Mouse (Mus musculus) CH12.LX (cell line): ENCODE measurements at regions not wholly inside any gene's neighbourhood (a gene's known extent, or its start where the extent isn't known, plus 50 kb on each side); places are given as distances from the start of the nearest gene placed in this dataset.

Source experiments
- DNase-seq: peaks from one replicate; pipeline ENCODE4 v3.0.0-alpha.2; 2013; ENCODE audit errors: extremely low read depth
- H3K27ac ChIP-seq: 2 replicates; pipeline ENCODE4 v1.5.1; 2012; ENCODE audit warnings: low read depth, mild to moderate bottlenecking, control low read depth, moderate library complexity; ENCODE audit not compliant: insufficient read depth
- H3K27me3 ChIP-seq: replicated peaks from 2 replicates; pipeline ENCODE3; 2012; ENCODE audit warnings: inconsistent platforms
- H3K36me3 ChIP-seq, 2 experiments: replicated peaks in 1 of 2; 2 replicates each; pipeline versions ENCODE3 to v1.6.1; 2012; ENCODE audit warnings: inconsistent platforms in 1 of 2, low read length in 1 of 2, mild to moderate bottlenecking in 1 of 2, mixed read lengths in 1 of 2, moderate library complexity in 1 of 2; ENCODE audit not compliant: control insufficient read depth in 1 of 2, insufficient read depth in 1 of 2
- H3K4me1 ChIP-seq, 2 experiments: 2 replicates each; pipeline ENCODE4 v1.6.1; 2012; ENCODE audit warnings: inconsistent platforms in 1 of 2, moderate library complexity in 1 of 2; ENCODE audit not compliant: insufficient read depth in 2 of 2, control insufficient read depth in 1 of 2
- H3K4me2 ChIP-seq: 2 replicates; pipeline ENCODE4 v1.6.1; 2012; ENCODE audit warnings: low read depth, mild to moderate bottlenecking, control low read depth; ENCODE audit not compliant: poor library complexity, insufficient read depth, severe bottlenecking
- H3K4me3 ChIP-seq, 3 experiments: fragments of 150-350 bp in 1 of 3; sonication (generic) in 1 of 3; replicated peaks in 1 of 3; 2 replicates each; pipeline versions ENCODE3 to v1.5.1; 2011 to 2012; ENCODE audit warnings: low read depth in 2 of 3, low read length in 2 of 3, mild to moderate bottlenecking in 2 of 3, moderate library complexity in 2 of 3, control low read depth in 1 of 3, improper control_type of control experiment in 1 of 3, inconsistent platforms in 1 of 3, mixed read lengths in 1 of 3; ENCODE audit not compliant: poor library complexity in 1 of 3
- H3K79me2 ChIP-seq: replicated peaks from 2 replicates; pipeline ENCODE4 v1.6.1; 2012; ENCODE audit warnings: mild to moderate bottlenecking, moderate library complexity; ENCODE audit not compliant: control insufficient read depth, poor library complexity, insufficient read depth, severe bottlenecking; ENCODE audit errors: extremely low read depth
- H3K9ac ChIP-seq: 2 replicates; pipeline ENCODE4 v1.6.1; 2012; ENCODE audit warnings: low read depth, mild to moderate bottlenecking, control low read depth, moderate library complexity; ENCODE audit not compliant: insufficient read depth
- H3K9me3 ChIP-seq: replicated peaks from 2 replicates; pipeline ENCODE3; 2012; ENCODE audit warnings: low read length, inconsistent platforms, mixed read lengths
- BHLHE40 ChIP-seq: IDR thresholded peaks from 2 replicates; pipeline ENCODE4 v1.6.1; 2011; ENCODE audit warnings: mild to moderate bottlenecking, low read depth, low read length, improper control_type of control experiment
- CHD2 ChIP-seq: IDR thresholded peaks from 2 replicates; pipeline ENCODE4 v1.6.1; 2011; ENCODE audit warnings: low read length, improper control_type of control experiment
- ELF1 ChIP-seq: IDR thresholded peaks from 2 replicates; pipeline ENCODE4 v1.6.1; 2014; ENCODE audit warnings: low read depth, mild to moderate bottlenecking, inconsistent platforms, low read length, improper control_type of control experiment
- GABPA ChIP-seq: IDR thresholded peaks from 2 replicates; pipeline ENCODE4 v1.6.1; 2012; ENCODE audit warnings: low read depth, low read length, improper control_type of control experiment, inconsistent platforms; ENCODE audit not compliant: insufficient replicate concordance
- IRF4 ChIP-seq: IDR thresholded peaks from 2 replicates; pipeline ENCODE4 v1.6.1; 2014; ENCODE audit warnings: low read depth, mild to moderate bottlenecking, inconsistent platforms, low read length, improper control_type of control experiment
- JUN ChIP-seq: IDR thresholded peaks from 2 replicates; pipeline ENCODE4 v1.6.1; 2011; ENCODE audit warnings: low read depth, mild to moderate bottlenecking, low read length, improper control_type of control experiment, moderate library complexity; ENCODE audit not compliant: insufficient read depth
- MAFK ChIP-seq: IDR thresholded peaks from 2 replicates; pipeline ENCODE4 v1.6.1; 2011; ENCODE audit warnings: low read length, improper control_type of control experiment; ENCODE audit not compliant: insufficient replicate concordance
- MAX ChIP-seq: IDR thresholded peaks from 2 replicates; pipeline ENCODE4 v1.6.1; 2011; ENCODE audit warnings: low read length, improper control_type of control experiment
- MAZ ChIP-seq: IDR thresholded peaks from 2 replicates; pipeline ENCODE4 v1.6.1; 2012; ENCODE audit warnings: low read depth, mild to moderate bottlenecking, inconsistent platforms, low read length, improper control_type of control experiment, moderate library complexity
- MEF2A ChIP-seq: IDR thresholded peaks from 2 replicates; pipeline ENCODE4 v1.6.1; 2014; ENCODE audit warnings: low read depth, mild to moderate bottlenecking, inconsistent platforms, low read length, improper control_type of control experiment, borderline replicate concordance
- MXI1 ChIP-seq: IDR thresholded peaks from 2 replicates; pipeline ENCODE4 v1.6.1; 2011; ENCODE audit warnings: mild to moderate bottlenecking, low read depth, low read length, improper control_type of control experiment
- MYC ChIP-seq: IDR thresholded peaks from 2 replicates; pipeline ENCODE4 v1.6.1; 2011; ENCODE audit warnings: low read depth, mild to moderate bottlenecking, improper control_type of control experiment, low read length
- NELFE ChIP-seq: IDR thresholded peaks from 2 replicates; pipeline ENCODE4 v1.6.1; 2011; ENCODE audit warnings: low read depth, low read length, improper control_type of control experiment
- NRF1 ChIP-seq: IDR thresholded peaks from 2 replicates; pipeline ENCODE4 v1.6.1; 2014; ENCODE audit warnings: low read depth, mild to moderate bottlenecking, inconsistent platforms, low read length, improper control_type of control experiment, moderate library complexity
- PAX5 ChIP-seq: IDR thresholded peaks from 2 replicates; pipeline ENCODE4 v1.6.1; 2012; ENCODE audit warnings: low read length, inconsistent platforms, mixed read lengths
- RAD21 ChIP-seq: IDR thresholded peaks from 2 replicates; pipeline ENCODE4 v1.6.1; 2011; ENCODE audit warnings: low read depth, mild to moderate bottlenecking, low read length, improper control_type of control experiment, moderate library complexity
- SIN3A ChIP-seq: IDR thresholded peaks from 2 replicates; pipeline ENCODE4 v1.6.1; 2012; ENCODE audit warnings: low read length, improper control_type of control experiment, inconsistent platforms
- SMC3 ChIP-seq: IDR thresholded peaks from 2 replicates; pipeline ENCODE4 v1.6.1; 2011; ENCODE audit warnings: low read depth, low read length, improper control_type of control experiment
- UBTF ChIP-seq: IDR thresholded peaks from 2 replicates; pipeline ENCODE4 v1.6.1; 2012; ENCODE audit warnings: low read depth, mild to moderate bottlenecking, inconsistent platforms, low read length, improper control_type of control experiment, moderate library complexity
- ZC3H11A ChIP-seq: IDR thresholded peaks from 2 replicates; pipeline ENCODE4 v1.6.1; 2012; ENCODE audit warnings: low read depth, mild to moderate bottlenecking, inconsistent platforms, low read length, improper control_type of control experiment
- ZKSCAN1 ChIP-seq: IDR thresholded peaks from 2 replicates; pipeline ENCODE4 v1.6.1; 2012; ENCODE audit warnings: low read depth, inconsistent platforms, low read length, improper control_type of control experiment, borderline replicate concordance
- ZMIZ1 ChIP-seq: IDR thresholded peaks from 2 replicates; pipeline ENCODE4 v1.6.1; 2012; ENCODE audit warnings: low read depth, mild to moderate bottlenecking, inconsistent platforms, low read length, improper control_type of control experiment
- ZNF384 ChIP-seq: IDR thresholded peaks from 2 replicates; pipeline ENCODE4 v1.6.1; 2012; ENCODE audit warnings: low read depth, low read length, improper control_type of control experiment, inconsistent platforms
- dilution Hi-C: fragments of 300-500 bp; cut with MboI; formaldehyde crosslinking; loops from 2 replicates; pipeline ENCODE4 v1.14.3; 2020; ENCODE audit warnings: low sequenced_read_pairs; ENCODE audit not compliant: extremely low pct_unique_long_range_greater_than_20kb, extremely low pct_ligation_motif_present
- in situ Hi-C: fragments of 300-500 bp; cut with MboI; formaldehyde crosslinking; loops from 3 replicates; pipeline ENCODE4 v1.14.3; 2019; ENCODE audit warnings: low sequenced_read_pairs, low pct_ligation_motif_present, low pct_unique_long_range_greater_than_20kb, mixed read lengths

GRCm38 (mm10) chr1:90527947-90528717 is 74.6 kb upstream of the Cops8 start:
- Histone ChIP-seq H3K27ac (no peak overlapping the region), H3K79me2 (no peaks in the 10 kb centered on the region), H3K4me3 (no peak overlapping the region), H3K4me2 (no peak overlapping the region), H3K27me3 (no peaks in the 10 kb centered on the region), H3K9me3 (no peaks in the 10 kb centered on the region), H3K9ac (no peak overlapping the region), H3K36me3 (no peaks in the 10 kb centered on the region), H3K4me1 (peaks cover 0 to 7% of the 10 kb centered on the region in 2 experiments; a peak in 2 of 4 replicates)
- no peak for DNase-seq
- in situ Hi-C loops, result no loop called here
- dilution Hi-C loops, result no loop called here
- TF ChIP-seq MYC (no peak), MXI1 (no peak), RAD21 (no peak), PAX5 (no peak), ZC3H11A (no peak), GABPA (no peak), ZNF384 (no peak), ZKSCAN1 (no peak), SIN3A (no peak), NRF1 (no peak), SMC3 (no peak), CHD2 (no peak), MEF2A (no peak), ELF1 (no peak), MAX (no peak), MAFK (no peak), NELFE (no peak), MAZ (no peak), UBTF (no peak), ZMIZ1 (no peak)

GRCm38 (mm10) chr1:90533481-90533880 is 69.3 kb upstream of the Cops8 start:
- Histone ChIP-seq H3K4me2 (no peak overlapping the region), H3K27me3 (no peaks in the 10 kb centered on the region), H3K79me2 (no peaks in the 10 kb centered on the region), H3K4me1 (0 out of 4 replicates have a peak, but pooled peaks cover 0 to 3% of the 10 kb centered on the region in 2 experiments), H3K27ac (no peak overlapping the region), H3K36me3 (peaks cover 0 to 3% of the 10 kb centered on the region in 2 experiments), H3K9ac (no peak overlapping the region), H3K4me3 (no peak overlapping the region), H3K9me3 (no peaks in the 10 kb centered on the region)
- no peak for DNase-seq
- in situ Hi-C loops, result no loop called here
- dilution Hi-C loops, result no loop called here
- TF ChIP-seq BHLHE40, result no peak
- TF ChIP-seq NRF1, result no peak
- TF ChIP-seq IRF4, result no peak
- TF ChIP-seq UBTF, result no peak
- TF ChIP-seq JUN, result no peak
- TF ChIP-seq RAD21, result no peak
